Mouse (Mus musculus): Measurements from ENCODE around the gene Cntnap5b. TPM values are rescaled to one million over a fixed set of nuclear protein-coding genes. Genes with fewer than 3 reads are reported as not detected.
"Not testable (repeated sequence)": the region's sequence is repeated elsewhere in the genome, so short reads cannot be mapped to it uniquely, and the experiment has no call there.

Cntnap5b gene
- total RNA-seq (2021) = under 1 TPM; 0.26 to 0.73 TPM
- long read RNA-seq, experiment 1 = 0 reads
- long read RNA-seq, experiment 2, partial matches to known transcripts = 0 of 2 reads
- long read RNA-seq, experiment 2, other reads (novel, unspliced or antisense) = 2 of 2 reads

DNA sequence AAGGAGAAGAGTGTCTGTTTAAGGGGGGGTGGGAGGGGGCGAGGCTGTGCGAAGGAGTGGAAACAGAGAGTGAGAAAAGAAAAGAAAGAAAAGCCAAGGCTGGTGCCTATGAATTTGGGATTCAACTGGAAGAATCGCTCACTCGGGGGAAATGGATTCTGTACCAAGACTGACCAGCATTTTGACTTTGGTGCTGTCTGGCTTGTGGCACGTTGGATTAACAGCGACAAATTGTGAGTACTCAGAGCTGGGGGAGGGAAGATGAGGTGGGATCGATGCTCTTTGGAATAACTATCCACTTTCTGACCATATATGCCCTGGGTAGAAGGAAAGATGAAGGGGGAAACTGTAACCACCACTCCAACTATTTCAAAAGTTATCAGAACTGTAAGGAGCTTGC, at the start of gene Cntnap5b:
Cntnap5b (plus strand) TSS at position 152 of the 400 bp plus-strand sequence.
- no peak for DNase-seq (ENCODE audit: low spot score in 2 of 2)

DNA sequence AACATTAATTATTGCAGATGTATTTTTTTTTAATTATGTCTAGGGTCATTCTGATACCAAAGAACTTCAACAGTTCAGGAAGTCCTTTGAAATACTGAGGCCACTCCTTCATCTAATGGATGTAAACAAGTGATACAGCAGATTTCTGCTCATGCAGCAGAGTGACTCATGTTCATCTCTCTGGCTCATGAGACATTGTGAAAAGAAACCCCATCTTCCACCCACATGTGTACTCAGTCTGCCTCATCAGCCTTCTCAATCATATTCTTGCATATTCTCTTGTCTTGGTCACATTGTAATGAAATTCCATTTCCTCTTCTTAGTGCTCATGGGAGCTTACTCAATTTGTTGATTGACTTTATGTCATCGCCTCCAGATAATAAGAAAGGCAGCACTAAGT, 12.6 kb upstream of the Cntnap5b start:
- no peak for DNase-seq (ENCODE audit: low spot score in 2 of 2)

DNA sequence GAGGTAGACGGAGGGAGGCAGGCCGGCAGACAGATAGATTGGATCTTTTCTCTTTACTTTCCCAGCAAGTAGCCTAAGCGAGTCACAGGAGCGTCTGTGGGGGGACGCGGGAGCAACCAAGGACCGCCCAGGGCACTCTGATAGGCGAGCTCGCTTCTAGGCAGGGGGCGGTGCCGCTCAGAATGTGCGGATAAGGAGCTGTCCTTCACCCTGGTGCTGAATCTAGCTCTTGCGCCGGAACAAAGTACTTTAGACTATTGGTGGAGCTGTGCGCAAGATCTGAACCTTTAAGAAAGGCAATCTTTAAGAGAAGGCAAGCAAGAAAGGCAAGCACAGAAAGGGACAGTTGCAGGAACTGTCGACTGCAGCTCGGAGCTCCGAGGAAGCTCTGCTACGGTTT, 382 bp upstream of the Cntnap5b start:
- DNase-seq (ENCODE audit: low spot score in 2 of 2) = peak; percentile 3 to 21

DNA sequence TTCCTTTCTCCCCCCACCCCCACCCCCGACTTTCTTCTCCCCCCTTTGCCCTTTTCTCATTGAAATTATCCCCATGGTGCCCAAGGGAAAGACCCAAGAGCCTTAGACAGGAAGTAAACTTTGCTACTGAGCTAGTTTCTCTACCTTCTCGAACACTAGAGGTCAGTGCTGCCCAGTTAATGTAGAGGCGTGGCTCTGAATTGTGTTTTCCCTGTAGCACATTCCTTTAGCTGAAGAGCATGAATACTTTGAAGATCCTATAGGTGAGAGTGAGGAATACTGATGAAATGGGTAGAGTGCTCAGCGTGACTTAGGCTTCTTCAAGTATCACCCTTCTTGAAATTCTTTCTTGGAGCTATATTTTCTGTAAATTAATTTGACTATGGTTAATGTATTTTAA, 1.6 kb downstream of the Cntnap5b start:
- peak in 1 of 2 experiments; percentile 2 for DNase-seq (ENCODE audit: low spot score in 2 of 2)

DNA sequence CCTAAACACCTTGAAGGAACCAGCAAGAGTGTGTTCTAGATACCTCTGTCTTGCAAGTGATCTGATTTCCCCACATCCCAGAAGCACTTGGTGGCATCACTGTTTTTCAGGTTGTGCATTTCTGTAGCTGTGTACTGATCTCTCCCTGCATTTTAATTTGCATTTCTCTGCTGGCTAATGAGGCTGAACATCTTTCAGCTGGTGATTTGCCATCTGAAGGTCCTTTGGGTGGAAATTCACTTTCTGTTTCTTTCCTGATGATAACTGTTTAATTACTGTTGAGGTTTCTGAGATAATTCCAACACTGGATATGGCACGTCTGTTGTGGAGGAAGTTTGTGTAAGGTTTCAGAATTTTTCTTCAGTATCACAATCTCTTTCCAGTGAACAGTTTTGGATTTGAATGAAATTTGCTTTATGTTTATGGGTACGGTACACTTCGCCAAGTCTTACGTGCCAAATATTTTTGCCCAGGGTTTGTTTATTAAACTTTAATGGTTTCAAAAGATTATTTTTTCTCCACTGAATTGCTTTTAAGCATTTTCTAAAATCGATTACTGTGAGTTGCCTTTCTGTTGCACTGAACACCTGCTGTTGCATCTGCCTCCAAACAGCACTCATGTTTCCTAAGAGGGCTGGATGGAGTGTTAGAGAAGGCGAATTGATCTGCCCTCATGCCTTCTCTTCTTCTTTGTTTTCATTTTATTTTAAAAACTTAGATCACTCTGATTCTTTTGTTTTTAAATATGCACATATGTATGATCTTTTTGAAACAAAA, 41.0 kb downstream of the Cntnap5b start:
- no peak for DNase-seq (ENCODE audit: low spot score in 2 of 2)

DNA sequence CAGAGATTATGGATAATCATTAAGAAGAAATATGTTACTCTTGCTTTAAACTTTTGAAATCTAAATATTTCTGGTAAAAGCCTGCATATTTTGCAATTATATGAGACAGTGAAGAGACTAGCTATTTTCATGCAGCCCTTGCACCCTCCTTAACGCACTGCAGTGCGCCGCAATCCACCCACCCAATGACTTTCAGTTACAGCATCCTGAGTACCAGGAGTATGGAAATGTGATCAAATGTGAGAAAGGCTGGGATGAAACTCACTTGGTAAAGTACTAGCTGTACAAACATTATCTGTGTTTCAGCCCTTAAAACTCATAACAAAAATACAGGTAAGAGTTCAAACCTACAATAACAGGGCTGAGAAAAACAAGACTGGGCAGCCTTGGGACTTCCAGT, 99.8 kb downstream of the Cntnap5b start:
- DNase-seq (ENCODE audit: low spot score in 2 of 2) = no peak

DNA sequence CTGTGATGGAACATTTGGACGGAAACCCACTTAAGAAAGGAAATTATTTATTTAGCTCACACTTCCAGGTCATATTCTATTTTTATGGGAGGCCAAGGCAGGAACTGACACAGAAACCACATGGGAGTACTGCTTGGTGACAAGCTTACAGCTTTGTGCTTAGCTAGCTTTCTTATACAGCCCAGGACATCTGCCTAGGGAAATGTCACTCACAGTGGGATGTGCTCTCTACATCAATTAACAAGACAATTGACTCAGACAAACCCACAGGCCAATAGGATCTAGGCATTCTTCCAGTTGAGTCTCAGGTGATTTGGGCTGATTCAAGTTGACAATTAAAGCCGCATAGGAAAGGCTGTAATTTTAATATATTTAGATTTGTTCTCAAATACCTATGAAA, 135.2 kb downstream of the Cntnap5b start:
- DNase-seq (ENCODE audit: low spot score in 2 of 2) = no peak

DNA sequence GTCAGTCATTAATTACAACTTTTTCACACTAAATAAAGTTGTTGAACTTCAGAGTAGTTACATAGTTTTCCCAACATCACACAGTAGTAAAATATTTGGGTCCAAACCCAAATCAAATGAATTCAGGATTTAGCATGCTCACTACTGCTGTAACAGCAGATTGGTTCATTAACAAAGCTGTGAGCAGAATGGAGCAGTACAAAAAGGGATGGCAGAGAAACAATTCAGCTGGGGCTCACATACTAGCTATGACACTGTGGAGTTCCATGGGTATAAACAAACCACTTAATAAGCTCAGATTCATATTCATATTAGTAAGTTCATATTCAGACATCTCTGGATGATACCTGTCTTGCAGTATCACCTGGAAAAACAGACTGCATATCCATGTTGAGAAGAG, 170.9 kb downstream of the Cntnap5b start:
- DNase-seq (ENCODE audit: low spot score in 2 of 2) = no peak

DNA sequence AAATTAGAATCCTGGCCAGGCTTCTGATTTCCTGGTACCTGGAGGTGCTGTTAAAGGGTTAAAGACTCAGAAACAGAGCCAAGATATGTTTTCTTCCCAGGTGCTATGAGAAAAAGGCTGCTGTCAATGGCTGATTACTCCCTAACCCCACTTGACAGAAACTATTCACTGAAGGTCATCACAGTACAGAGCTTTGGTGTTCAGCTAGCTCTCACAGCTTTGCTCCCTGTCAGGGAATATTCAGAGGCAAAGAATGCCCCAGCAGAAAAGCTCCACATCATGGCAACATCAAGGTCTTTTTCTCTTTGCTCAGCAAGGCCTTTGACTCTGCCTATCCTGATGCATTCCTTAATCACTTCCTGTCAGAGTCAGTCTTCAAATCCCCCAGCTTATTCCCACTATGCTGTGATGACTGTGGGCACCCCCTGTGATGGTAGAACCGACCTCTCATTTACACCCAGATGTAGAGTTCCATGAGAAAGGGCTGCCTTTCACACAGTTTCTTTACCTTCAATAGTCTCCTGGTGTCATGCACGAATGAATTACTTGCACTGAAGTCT, 186.9 kb downstream of the Cntnap5b start:
- no peak for DNase-seq (ENCODE audit: low spot score in 2 of 2)

DNA sequence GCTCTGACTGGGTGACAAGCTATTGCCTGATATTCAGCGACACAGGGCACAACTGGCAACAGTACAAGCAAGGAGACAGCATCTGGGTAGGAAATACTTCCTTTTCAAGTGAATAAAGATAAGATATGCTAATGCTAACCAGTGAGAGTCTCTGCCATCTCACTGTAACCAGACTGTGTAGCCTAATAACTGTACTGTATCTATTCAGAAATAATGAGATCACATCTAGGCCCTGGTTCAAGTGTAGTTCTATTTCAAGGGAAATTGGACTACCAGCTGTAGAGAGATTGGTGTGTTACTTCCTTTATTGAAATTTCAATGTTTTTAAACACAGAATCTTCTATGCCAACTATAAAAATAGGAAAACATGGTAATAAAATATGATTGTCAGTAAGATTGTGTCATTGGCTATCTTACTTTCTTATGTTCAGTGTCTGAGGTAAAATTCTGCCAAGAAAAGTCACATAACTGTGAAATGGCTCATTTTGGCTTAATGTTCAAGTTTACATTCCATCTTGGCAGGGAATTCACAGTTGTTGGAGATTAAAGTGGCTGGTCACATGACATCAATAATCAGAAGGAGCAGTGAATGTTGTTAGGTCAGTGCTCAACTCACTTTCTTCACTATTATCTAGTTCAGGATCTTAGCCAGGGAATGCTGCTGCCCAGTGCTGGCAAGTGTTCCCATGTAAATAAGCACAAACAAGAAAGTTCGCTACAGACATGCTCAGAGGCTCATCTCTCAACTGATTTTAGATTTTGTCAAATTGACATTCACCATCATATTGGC, 194.9 kb downstream of the Cntnap5b start:
- no peak for DNase-seq (ENCODE audit: low spot score in 2 of 2)

DNA sequence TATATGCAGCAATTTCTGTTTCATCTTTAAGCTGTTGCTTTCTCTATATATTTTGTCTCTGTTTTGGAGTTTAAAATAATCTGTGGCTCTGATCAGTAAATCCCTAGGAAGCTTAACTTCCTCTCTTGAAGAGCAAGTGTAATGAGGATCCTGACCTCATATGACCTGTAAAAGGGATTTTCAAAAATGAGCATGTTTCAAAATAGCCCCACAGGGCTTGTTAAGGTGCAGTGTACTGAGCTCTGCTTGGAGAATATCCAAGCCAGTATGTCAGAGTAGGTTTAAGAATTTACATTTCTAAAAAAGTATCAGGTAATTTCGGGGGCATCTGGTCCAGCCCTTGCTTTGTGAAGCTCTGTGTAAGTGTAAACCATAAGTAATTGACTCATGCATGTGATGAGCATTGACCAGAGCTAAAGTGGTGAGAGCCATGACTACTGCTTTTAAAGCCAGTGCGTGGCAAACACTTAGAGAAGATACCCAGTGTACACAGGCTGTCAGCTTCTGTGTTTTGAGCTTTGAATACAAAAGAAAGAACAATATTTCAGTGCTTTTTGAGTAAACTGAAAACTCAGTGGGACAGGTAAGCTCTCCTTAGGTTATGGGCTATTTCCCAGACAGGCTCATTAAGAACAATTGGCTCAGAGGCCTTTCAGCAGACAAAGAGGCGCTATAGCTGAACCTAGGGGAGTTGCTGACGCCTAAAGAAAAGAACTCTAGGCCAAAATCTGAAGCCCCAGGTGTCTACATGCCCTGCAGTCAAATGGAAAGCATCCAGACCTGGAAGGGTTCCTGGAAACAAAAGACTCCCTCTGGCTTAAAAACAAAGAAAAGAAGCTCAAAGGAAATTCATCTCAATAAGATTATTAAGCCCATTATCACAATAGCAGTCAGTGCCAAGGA, 197.9 kb downstream of the Cntnap5b start:
- DNase-seq (ENCODE audit: low spot score in 2 of 2) = no peak

DNA sequence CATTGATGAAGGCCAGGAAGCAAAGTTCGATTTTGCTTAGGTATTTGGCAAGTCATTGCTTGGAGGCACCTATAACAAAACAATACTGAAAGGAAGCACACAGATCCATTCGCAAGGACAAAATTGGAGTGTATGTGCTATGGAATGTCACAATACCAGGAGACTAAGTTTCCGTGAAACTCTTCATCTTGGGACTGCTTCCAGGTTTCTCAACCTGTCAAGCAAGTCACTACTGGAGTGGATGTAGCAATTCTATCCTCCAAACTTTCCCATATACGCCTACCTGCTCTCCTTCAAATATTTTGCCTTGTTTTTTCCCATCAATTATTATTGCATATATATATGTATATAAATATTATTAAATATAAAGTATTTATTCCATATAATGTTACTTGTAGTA, 228.7 kb downstream of the Cntnap5b start:
- not testable (repeated sequence) for DNase-seq (ENCODE audit: low spot score in 2 of 2)

DNA sequence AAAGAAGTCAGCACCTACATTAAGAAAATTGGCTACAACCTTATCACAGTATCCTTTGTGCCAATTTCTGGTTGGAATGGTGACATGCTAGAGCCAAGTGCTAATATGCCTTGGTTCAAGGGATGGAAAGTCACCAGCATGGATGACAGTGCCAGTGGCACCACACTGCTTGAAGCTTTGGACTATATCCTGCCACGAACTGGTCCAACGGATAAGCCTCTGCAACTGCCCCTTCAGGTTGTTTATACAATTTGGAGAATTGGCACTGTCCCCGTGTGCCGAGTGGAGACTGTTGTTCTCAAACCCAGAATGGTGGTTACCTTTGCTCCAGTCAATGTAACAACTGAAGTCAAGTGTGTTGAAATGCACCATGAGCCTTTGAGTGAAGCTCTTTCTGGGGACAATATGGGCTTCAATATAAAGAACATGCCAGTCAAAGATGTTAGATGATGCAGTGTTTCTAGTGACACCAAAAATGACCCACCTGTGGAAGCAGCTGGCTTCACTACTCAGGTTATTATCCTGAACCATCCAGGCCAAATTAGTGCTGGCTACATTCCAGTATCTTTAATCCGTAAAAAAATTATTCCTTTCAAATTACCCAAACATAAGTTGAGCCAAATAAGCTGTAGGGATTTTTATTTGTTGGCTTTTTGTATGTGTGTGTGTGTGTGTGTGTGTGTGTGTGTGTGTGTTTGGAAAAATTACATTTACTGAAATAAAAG, 233.6 kb downstream of the Cntnap5b start:
- DNase-seq (ENCODE audit: low spot score in 2 of 2) = no peak

DNA sequence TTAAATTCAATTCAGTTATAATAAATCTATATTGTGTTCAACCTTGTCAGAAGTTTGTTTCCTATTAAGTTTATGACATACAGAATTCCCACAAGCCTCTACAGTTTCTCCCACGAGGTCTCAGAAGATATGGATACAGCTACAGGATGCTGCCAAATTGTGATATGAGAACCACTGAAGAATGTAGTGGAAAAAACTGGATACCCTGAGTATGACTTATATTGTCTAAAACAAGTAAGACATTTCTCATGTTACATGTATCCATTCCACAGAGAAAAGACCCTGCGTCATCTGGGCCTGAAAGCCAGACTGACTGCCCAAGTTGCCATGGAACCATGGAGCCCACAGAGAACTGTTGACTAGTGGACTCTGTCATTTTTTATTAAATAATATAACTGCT, 269.2 kb downstream of the Cntnap5b start:
- no peak for DNase-seq (ENCODE audit: low spot score in 2 of 2)

DNA sequence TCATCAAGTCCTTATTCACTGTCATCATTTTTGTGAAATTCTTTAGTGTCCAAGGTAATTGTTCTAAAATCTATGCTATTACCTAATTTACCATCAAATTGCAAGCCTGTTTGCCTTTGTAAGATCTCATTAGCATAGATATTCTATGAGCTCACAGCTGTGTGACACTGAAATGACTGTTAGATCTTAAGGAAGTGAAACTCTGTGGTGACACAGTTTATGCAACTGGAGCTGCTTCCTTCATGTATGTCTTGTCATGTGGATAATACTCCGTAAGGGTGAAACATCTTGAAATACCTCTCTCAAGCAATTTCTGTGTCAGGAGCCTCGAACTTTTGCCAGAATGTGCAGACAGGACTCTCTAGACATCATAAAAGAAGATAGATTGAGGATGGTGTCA, 307.2 kb downstream of the Cntnap5b start:
- DNase-seq (ENCODE audit: low spot score in 2 of 2) = no peak

DNA sequence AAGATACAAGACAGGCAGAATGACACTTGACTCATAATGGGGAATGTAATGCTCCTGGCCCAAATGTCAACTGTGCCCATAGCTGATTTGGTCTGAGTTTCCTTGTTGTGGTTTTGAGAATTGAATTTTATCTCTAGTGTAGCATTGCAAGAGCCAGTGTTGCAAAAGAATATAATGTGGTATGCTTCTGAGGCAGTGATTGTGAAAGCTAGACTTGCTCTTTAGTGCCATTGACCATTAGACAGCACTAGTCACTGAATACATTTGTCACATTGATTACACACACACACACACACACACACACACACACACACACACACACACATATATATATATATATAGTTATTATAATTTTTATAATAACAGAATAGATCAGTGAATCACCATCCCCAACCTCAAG, 328.0 kb downstream of the Cntnap5b start:
- no peak for DNase-seq (ENCODE audit: low spot score in 2 of 2)

DNA sequence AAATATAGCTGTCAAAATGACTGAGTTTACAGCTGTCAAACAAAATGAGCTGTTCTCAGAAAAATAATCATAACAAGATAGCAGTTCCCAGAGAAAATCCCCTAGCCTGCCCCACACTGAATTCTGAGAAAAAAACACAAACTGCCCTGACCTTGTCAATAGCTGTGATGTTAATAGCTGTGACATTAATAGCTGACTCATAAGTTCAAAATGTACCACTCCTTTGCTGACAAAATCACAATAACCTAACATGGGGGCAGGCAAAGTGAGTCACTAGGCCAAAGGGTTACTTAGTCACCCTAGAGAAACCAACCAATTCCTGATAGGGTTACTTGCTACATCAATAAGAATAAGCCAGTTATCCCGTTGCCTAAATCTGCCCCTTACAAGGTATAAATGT, 328.5 kb downstream of the Cntnap5b start:
- DNase-seq (ENCODE audit: low spot score in 2 of 2) = no peak

DNA sequence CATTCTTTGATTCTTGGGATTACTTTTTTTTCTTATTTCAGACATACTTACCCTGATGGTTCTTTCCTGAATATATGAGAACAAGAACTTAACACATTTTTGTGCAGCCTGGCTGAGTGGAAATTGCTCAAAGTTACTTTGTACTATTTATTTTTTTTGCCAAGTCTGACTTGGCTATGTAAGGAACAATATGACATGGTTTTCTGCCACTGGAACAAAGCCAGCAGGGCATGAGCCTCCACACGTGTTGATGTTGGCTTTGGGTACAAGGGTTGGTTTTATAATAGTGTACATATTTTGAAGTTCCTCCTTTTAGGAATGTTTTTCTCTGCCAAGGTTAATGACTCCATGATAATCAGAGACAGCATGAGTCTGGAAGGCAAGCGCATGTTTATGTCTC, 331.8 kb downstream of the Cntnap5b start:
- no peak for DNase-seq (ENCODE audit: low spot score in 2 of 2)

DNA sequence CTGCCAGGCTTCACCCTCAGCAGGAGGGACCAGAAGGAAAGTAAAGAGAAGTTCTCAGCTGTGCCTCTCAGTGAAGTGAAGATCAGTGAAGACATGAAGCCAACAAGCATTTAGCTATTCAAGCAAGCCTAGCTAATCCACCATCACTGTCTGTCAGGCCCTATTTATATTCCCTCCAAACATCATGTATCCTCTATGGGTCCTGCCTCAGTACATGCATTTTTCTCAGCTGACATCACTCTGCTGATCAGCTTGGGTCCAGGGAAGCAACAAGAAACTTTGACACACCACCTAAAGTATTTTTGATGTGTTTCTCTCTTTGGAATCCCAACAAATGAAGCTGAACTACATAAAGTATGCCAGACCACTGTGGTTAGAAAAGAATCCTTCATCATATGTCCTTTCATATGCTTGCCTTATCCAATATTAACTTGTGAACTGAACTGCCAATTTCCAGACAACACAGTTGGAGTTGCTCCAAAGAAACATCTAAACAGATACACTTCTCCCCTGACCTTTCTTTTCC, 349.9 kb downstream of the Cntnap5b start:
- no peak for DNase-seq (ENCODE audit: low spot score in 2 of 2)

All from adrenal gland, adult 18-20 months (tissue).